Mouse (Mus musculus) heart, postnatal 0 days (tissue): ENCODE results near the gene Cmip.

ENCODE experiments used
- CTCF ChIP-seq: IDR thresholded peaks from 2 replicates; pipeline ENCODE4 v1.5.1; 2016; ENCODE audit warnings: antibody characterized with exemption, control low read depth, low read depth
- EP300 ChIP-seq: IDR thresholded peaks from 2 replicates; pipeline ENCODE4 v1.6.1; 2016; ENCODE audit warnings: antibody characterized with exemption, low read depth

DNA sequence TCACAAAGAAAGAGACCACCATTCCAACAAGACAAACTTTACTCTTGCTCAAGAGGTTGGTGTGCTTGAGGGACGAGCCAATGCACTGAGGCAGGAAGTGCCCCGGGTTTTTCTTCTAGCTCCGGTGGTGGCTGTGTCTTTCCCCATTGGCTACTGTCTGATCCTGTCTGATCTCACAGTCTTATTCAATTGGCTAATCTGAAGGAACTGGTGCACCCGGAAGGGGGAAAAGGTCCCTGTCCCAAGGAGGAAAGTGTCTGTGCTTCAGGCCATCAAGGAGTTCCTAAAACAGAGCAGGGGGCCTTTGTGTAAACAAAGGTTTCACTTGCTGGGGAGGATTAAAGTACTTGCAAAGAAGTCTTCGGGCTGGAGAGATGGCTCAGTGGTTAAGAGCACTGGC, 48.5 kb downstream of the Cmip start:
- no peak for TF ChIP-seq CTCF
- no peak for TF ChIP-seq EP300
